Mouse (Mus musculus): ENCODE measurements around the gene Tbx19. TPM values are rescaled to one million over a fixed set of nuclear protein-coding genes. Genes with fewer than 3 reads are reported as not detected.

Gene Tbx19
- polyA plus RNA-seq, 1 experiment, result not detected

DNA sequence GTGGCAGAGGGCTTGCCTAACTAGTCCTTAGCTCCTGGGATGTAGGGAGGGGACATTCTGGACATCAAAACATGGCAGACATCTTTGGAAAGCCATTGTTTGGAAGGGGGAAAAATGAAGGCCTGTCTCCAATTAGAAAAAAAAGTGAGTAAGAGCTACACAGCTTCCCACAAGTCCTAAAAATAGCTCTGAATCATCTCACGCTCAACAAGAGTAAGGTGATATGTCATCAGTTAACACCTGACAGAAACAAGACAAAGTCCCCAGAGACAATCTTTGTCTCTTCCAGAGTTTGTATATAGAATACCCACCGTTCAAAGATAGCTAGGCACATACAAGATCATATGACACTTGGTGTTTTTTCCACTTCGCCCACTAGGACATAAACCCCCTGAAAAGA lies 71.0 kb downstream of the Tbx19 start:
- Histone ChIP-seq H3K27me3 (ENCODE audit: control insufficient read depth, insufficient read depth, low read length, poor library complexity, severe bottlenecking) (no peaks in the 10 kb centered on the region), H3K4me1 (ENCODE audit: control insufficient read depth, insufficient read depth, low read length) (no peaks in the 10 kb centered on the region), H3K36me3 (ENCODE audit: control insufficient read depth, insufficient read depth, low read length, poor library complexity, severe bottlenecking) (no peaks in the 10 kb centered on the region), H3K27ac (ENCODE audit: insufficient read depth, low read length) (no peak overlapping the region), H3K9ac (ENCODE audit: low read depth, poor library complexity, severe bottlenecking) (no peak overlapping the region), H3K4me3 (ENCODE audit: low read depth, low read length) (no peak overlapping the region), H3K9me3 (replicated peaks; ENCODE audit: control insufficient read depth, insufficient read depth, low read length, poor library complexity, severe bottlenecking) (no peaks in the 10 kb centered on the region)
- TF ChIP-seq CTCF (IDR thresholded peaks at IDR 0.05; ENCODE audit: low read depth, low read length) (no peak), EP300 (IDR thresholded peaks at IDR 0.05; ENCODE audit: insufficient read depth, low read depth, low read length) (no peak), POLR2A (IDR thresholded peaks at IDR 0.05; ENCODE audit: insufficient read depth, low read length) (no peak)

Other genes with a start within 250 kb of the Tbx19 start
- gene Xcl1, start 225.2 kb downstream of the Tbx19 start, polyA plus RNA-seq (2011; ENCODE audit: insufficient read depth, insufficient read length, low read depth, missing spikeins), result not detected in 2 replicates
- 29.9 and 32.5 TPM in 2 replicates for gene Sft2d2, start 33.7 kb upstream of the Tbx19 start, polyA plus RNA-seq (2011; ENCODE audit: insufficient read depth, insufficient read length, low read depth, missing spikeins)
- 69.1 and 88.0 TPM in 2 replicates for gene Tiprl, start 76.2 kb upstream of the Tbx19 start, polyA plus RNA-seq (2011; ENCODE audit: insufficient read depth, insufficient read length, low read depth, missing spikeins)
- 2.8 and 3.3 TPM in 2 replicates for gene Gpr161, start 135.0 kb upstream of the Tbx19 start, polyA plus RNA-seq (2011; ENCODE audit: insufficient read depth, insufficient read length, low read depth, missing spikeins)